ENCODE assay signal across 20 mouse cellular contexts in genomic region chr13:14065701-14066100, GRCm38 (mm10). TPM values are rescaled to one million over a fixed set of nuclear protein-coding genes. Genes with fewer than 3 reads are reported as not detected.
DNase-seq lines count a peak whose midpoint lies in the region; ATAC-seq and TF ChIP-seq lines count a peak whose summit lies in the region.
"Had no signal": no experiment of that assay in that cellular context is flagged by ENCODE, and none has a peak within 500 bp of the region (broad histone marks: within the 10 kb centered on the region; RNA-seq: fewer than 3 reads in every experiment).

No protein-coding gene starts in this region.

- no peak for TF ChIP-seq CTCF in layer of hippocampus, adult 2 months (conservative IDR thresholded peaks at IDR 0.05)

- H3K36me3 ChIP-seq in heart, embryonic 10.5 days: no peaks in the 10 kb centered on the region
- H3K36me3 ChIP-seq in neural tube, embryonic 13.5 days: peaks cover 10% of the 10 kb centered on the region; the same call in 1 of the 2 replicates
- no peaks in the 10 kb centered on the region for H3K36me3 ChIP-seq in neural tube, embryonic 15.5 days
- H3K36me3 ChIP-seq: intestine, embryonic 15.5 days had no signal

- H3K9ac ChIP-seq in neural tube, embryonic 13.5 days: no peak overlapping the region
- no peak overlapping the region for H3K9ac ChIP-seq in neural tube, embryonic 15.5 days (replicated peaks)

- no peaks in the 10 kb centered on the region for H3K9me3 ChIP-seq in heart, embryonic 10.5 days
- no peaks in the 10 kb centered on the region for H3K9me3 ChIP-seq in neural tube, embryonic 13.5 days
- H3K9me3 ChIP-seq in neural tube, embryonic 15.5 days (replicated peaks): no peaks in the 10 kb centered on the region
- H3K9me3 ChIP-seq: forebrain, embryonic 13.5 days; intestine, embryonic 15.5 days; kidney, embryonic 15.5 days had no signal

- peak overlapping the region; percentile 78; the same call in 1 of the 2 replicates for H3K4me2 ChIP-seq in neural tube, embryonic 13.5 days
- no peak overlapping the region for H3K4me2 ChIP-seq in neural tube, embryonic 15.5 days

- H3K27me3 ChIP-seq in heart, embryonic 10.5 days (ENCODE audit: insufficient read depth, poor library complexity, severe bottlenecking): no peaks in the 10 kb centered on the region
- no peaks in the 10 kb centered on the region for H3K27me3 ChIP-seq in neural tube, embryonic 13.5 days
- no peaks in the 10 kb centered on the region for H3K27me3 ChIP-seq in neural tube, embryonic 15.5 days (replicated peaks)
- H3K27me3 ChIP-seq: forebrain, embryonic 13.5 days; intestine, embryonic 15.5 days; kidney, embryonic 15.5 days had no signal

- DNase-seq in heart, embryonic 10.5 days (ENCODE audit: low spot score): no peak
- no peak for DNase-seq in heart, postnatal 14 days
- no peak for DNase-seq in layer of hippocampus, adult 2 months (ENCODE audit: low spot score in 2 of 2)
- DNase-seq in layer of hippocampus, adult 18-20 months (ENCODE audit: low spot score in 2 of 2): no peak
- DNase-seq: cerebellum, adult 18-20 months; cerebellum, postnatal 25 days; embryo, embryonic 11 days; gastrocnemius, postnatal 36 days; heart, postnatal 36 days; kidney, postnatal 4 days; lung, postnatal 10 days; right cerebral cortex, postnatal 14 days; spleen, adult 18-20 months; thymus, postnatal 36 days had no signal

- intact Hi-C loops in heart, postnatal 14 days (cut with DNase I): loop anchor here (2.0 kb wide), 1 partner anchor 113 kb away; no protein-coding TSS in a partner anchor

- WGBS in heart, embryonic 10.5 days: 83% methylated on average over 1 of the region's 1 CpGs
- WGBS in neural tube, embryonic 13.5 days: 93% methylated on average over 1 of the region's 1 CpGs
- 71% methylated on average over 1 of the region's 1 CpGs for WGBS in neural tube, embryonic 15.5 days

- H3K4me1 ChIP-seq in heart, embryonic 10.5 days: peaks cover 8% of the 10 kb centered on the region; the same call in 1 of the 2 replicates
- H3K4me1 ChIP-seq in neural tube, embryonic 13.5 days (replicated peaks): peaks cover 56% of the 10 kb centered on the region
- peaks cover 44% of the 10 kb centered on the region for H3K4me1 ChIP-seq in neural tube, embryonic 15.5 days

- no peak for ATAC-seq in neural tube, embryonic 13.5 days (ENCODE audit: low read depth)
- no peak for ATAC-seq in neural tube, embryonic 15.5 days (ENCODE audit: low FRiP score)
- ATAC-seq in CD4-positive, CD25-positive, alpha-beta regulatory T cell, adult 4 months: no peak
- ATAC-seq: forebrain, embryonic 13.5 days; intestine, embryonic 15.5 days had no signal

- H3K4me3 ChIP-seq in heart, embryonic 10.5 days: peak overlapping the region; percentile 99; the same call in 1 of the 2 replicates
- peak overlapping the region; percentile 96 for H3K4me3 ChIP-seq in layer of hippocampus, adult 2 months
- no peak overlapping the region for H3K4me3 ChIP-seq in neural tube, embryonic 13.5 days
- H3K4me3 ChIP-seq in neural tube, embryonic 15.5 days (replicated peaks): no peak overlapping the region

- H3K27ac ChIP-seq in heart, embryonic 10.5 days: no peak overlapping the region
- H3K27ac ChIP-seq in layer of hippocampus, adult 2 months: no peak overlapping the region
- no peak overlapping the region for H3K27ac ChIP-seq in neural tube, embryonic 13.5 days (replicated peaks)
- H3K27ac ChIP-seq in neural tube, embryonic 15.5 days (replicated peaks): no peak overlapping the region
- H3K27ac ChIP-seq: intestine, embryonic 15.5 days had no signal

RNA-seq across cellular contexts. Expression of gene Ggps1, which starts 2.4 kb away (rescaled TPM):
- 45.4 and 46.2 TPM in 2 replicates for polyA plus RNA-seq in heart, embryonic 10.5 days (2016; fragmentation: Nextera tagmentation; extraction: Ambion mirVana)
- 10 to 100 TPM; 20.3 to 23.6 TPM for total RNA-seq in heart, postnatal 14 days (2021)
- total RNA-seq in layer of hippocampus, adult 2 months (2021): 10 to 100 TPM; 58.8 to 60.1 TPM
- 10 to 100 TPM; 52.9 to 60.1 TPM for total RNA-seq in layer of hippocampus, adult 18-20 months (2021)
- 73.4 and 83.1 TPM in 2 replicates for polyA plus RNA-seq in neural tube, embryonic 13.5 days (2015; fragmentation: Nextera tagmentation; extraction: Ambion mirVana)
- polyA plus RNA-seq in neural tube, embryonic 15.5 days (2015; fragmentation: Nextera tagmentation; extraction: Ambion mirVana): 75.1 and 81.1 TPM in 2 replicates
- 100 to 1,000 TPM in 1 of 2 experiments, 10 to 100 TPM in 1; 98.0 to 105 TPM for polyA plus RNA-seq in CD4-positive, CD25-positive, alpha-beta regulatory T cell, adult 4 months (2017; shearing (Covaris generic))

RNA-seq across cellular contexts. Expression of gene Arid4b, which starts 2.7 kb away (rescaled TPM):
- polyA plus RNA-seq in heart, embryonic 10.5 days (2016; fragmentation: Nextera tagmentation; extraction: Ambion mirVana): 44.3 and 61.7 TPM in 2 replicates
- total RNA-seq in heart, postnatal 14 days (2021): 10 to 100 TPM; 24.8 to 26.5 TPM
- 10 to 100 TPM; 47.5 to 54.4 TPM for total RNA-seq in layer of hippocampus, adult 2 months (2021)
- total RNA-seq in layer of hippocampus, adult 18-20 months (2021): 10 to 100 TPM; 48.0 to 49.7 TPM
- polyA plus RNA-seq in neural tube, embryonic 13.5 days (2015; fragmentation: Nextera tagmentation; extraction: Ambion mirVana): 87.8 and 89.9 TPM in 2 replicates
- polyA plus RNA-seq in neural tube, embryonic 15.5 days (2015; fragmentation: Nextera tagmentation; extraction: Ambion mirVana): 68.7 and 70.2 TPM in 2 replicates
- polyA plus RNA-seq in CD4-positive, CD25-positive, alpha-beta regulatory T cell, adult 4 months (2017; shearing (Covaris generic)): 10 to 100 TPM; 56.3 to 76.4 TPM

RNA-seq across cellular contexts. Expression of gene Tbce, which starts 26.3 kb away (rescaled TPM):
- 39.3 and 46.0 TPM in 2 replicates for polyA plus RNA-seq in heart, embryonic 10.5 days (2016; fragmentation: Nextera tagmentation; extraction: Ambion mirVana)
- 10 to 100 TPM; 20.0 to 20.1 TPM for total RNA-seq in heart, postnatal 14 days (2021)
- 10 to 100 TPM; 85.4 to 95.3 TPM for total RNA-seq in layer of hippocampus, adult 2 months (2021)
- total RNA-seq in layer of hippocampus, adult 18-20 months (2021): 10 to 100 TPM; 64.9 to 67.3 TPM
- polyA plus RNA-seq in neural tube, embryonic 13.5 days (2015; fragmentation: Nextera tagmentation; extraction: Ambion mirVana): 93.6 and 102 TPM in 2 replicates
- 94.8 and 112 TPM in 2 replicates for polyA plus RNA-seq in neural tube, embryonic 15.5 days (2015; fragmentation: Nextera tagmentation; extraction: Ambion mirVana)
- 100 to 1,000 TPM in 1 of 2 experiments, 10 to 100 TPM in 1; 88.9 to 110 TPM for polyA plus RNA-seq in CD4-positive, CD25-positive, alpha-beta regulatory T cell, adult 4 months (2017; shearing (Covaris generic))

Comparison
In these comparisons a context has a peak if more than half of its experiments do, and no peak if none do; other contexts are left out.
1. H3K4me3 ChIP-seq: peak in heart, embryonic 10.5 days (single experiment) and layer of hippocampus, adult 2 months (single experiment); none in neural tube, embryonic 13.5 days (single experiment) and neural tube, embryonic 15.5 days (single experiment).